Mouse (Mus musculus) layer of hippocampus, adult 8-10 months (tissue): Measurements from ENCODE around the gene Rnf135. TPM values are rescaled to one million over a fixed set of nuclear protein-coding genes. Genes with fewer than 3 reads are reported as not detected.
"Not testable (repeated sequence)": the region's sequence is repeated elsewhere in the genome, so short reads cannot be mapped to it uniquely, and the experiment has no call there.

Source experiments
- DNase-seq, 2 experiments: peaks; one replicate each; pipeline ENCODE4 v3.0.0; 2022; ENCODE audit warnings: low spot score in 2 of 2
- total RNA-seq, 4 experiments: library from RNA; stranded (reverse); gene quantifications; 2 replicates each; pipeline ENCODE4 v1.2.4; 2022

The Rnf135 gene
- total RNA-seq, 4 experiments from 2014 or later, result 4.9 to 7.3 (median 5.6) TPM

DNA sequence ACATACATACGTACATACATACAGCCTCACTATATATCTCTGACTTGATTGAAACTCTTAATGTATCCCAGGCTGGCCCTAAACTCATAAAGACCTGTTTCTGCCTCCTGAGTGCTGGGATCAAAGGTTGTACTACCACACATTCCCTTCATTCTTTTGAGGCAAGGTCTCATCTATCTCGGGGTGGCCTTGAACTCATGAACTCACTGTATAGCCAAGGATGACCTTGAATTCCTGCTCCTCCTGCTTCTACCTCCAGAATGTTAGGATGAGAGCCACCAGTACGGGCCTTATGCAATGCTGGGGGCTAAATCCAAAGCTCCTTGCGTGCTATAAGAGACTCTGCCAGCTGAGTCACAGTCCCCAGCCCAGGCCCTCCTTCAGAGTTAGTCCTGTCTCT is 22.6 kb upstream of the Rnf135 start:
- no peak for DNase-seq

DNA sequence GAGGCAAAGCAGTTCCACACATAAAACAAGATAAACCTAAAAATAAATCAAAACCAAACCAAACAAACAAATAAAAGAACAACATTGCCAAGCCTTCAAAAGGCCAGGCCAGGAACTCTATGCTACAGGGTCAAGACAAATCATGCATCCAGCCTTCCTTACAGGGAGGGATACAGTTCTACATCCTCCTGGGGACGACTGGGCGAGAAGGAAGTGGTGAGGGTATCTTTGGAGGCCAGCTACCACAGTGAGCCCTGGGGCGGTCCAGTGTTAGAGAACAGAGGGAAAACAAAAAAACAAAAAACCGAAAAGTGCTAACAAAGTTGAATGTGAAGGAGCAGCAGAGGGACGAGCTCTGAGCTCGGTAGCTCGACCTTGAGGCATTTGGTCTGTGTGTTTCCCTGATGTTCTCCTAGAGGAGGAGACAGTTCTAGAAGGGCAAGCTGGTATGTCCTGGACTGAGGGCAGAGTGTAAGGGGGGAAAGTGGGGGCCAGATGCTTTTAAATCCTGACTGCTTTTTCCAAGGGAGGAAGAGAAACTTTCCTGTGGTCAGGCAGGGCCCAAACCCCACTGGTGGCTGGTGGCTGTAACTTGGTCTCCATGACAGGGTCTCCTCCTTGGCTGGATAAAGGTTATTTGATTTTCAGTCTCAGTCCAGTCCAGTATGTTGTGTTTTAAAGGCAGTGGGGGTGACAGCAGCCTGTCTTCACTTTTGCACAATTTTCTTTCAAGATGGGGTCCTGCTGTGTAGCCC is 20.1 kb upstream of the Rnf135 start:
- no peak for DNase-seq

DNA sequence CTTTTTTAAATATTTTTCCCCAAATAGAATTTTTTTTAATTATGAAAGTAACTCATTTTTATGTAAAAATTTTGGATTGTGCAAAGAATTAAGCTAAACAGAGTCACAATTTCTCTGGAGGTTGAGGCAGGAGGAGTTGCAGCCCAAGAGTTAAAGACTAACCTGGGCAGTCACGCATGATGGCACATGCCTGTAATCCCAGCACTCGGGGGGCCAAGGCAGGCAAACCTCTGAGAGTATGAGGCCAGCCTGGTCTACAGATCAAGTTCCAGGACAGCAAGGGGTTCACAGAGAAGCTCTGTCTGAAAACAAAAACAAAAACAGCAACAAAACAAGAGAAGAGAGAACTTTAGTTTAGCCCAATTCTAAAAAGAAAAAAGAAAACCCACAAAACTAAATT is 19.4 kb upstream of the Rnf135 start:
- DNase-seq, result no peak

DNA sequence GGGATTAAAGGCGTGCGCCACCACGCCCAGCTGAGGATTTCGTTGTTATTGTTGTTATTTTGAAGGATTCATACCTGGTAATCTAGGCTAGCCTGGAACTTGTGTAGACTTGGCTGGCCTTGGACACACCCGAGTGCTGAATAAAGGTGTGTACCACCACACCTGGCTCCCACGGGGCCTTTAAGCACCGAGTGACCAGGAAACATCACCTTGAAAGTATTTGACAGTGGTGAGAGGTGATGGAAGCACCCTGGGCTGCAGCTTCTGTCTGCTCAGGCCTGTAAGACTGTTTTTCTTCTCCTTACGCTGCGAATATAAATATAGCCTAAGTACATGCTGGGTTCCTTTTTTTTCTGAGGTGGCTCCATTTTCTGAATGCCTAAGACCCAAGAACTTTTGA is 15.5 kb upstream of the Rnf135 start:
- no peak for DNase-seq

DNA sequence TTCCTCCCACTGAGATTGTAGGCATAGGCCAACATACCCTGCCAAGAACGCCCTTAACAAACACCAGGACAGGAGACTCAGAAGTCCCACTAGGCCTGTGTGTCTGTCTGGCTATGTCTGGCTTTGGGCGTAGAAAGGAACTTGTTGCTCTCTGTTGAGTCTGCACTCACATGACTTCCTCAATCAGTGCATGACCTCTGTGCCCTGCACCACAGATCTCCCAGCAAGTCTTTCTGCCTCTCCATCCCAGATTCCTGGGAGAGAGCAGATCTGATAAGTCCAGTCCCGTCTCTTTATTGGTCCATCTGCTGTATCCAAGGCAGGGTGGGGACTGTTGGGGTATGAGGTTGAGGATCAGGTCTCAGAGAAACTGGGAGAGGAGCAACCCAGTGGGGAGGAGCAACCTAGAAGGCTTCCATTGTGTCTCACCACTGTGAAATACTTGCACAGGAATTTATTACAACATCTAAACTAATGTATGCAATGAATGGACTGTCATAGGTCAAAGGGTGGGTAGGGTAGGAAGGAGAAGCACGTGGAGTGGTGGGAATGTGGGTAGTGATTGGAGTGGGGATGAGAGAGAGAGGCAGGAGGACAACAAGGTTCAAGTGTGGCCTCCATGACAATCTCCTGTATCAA is 14.9 kb upstream of the Rnf135 start:
- no peak for DNase-seq

DNA sequence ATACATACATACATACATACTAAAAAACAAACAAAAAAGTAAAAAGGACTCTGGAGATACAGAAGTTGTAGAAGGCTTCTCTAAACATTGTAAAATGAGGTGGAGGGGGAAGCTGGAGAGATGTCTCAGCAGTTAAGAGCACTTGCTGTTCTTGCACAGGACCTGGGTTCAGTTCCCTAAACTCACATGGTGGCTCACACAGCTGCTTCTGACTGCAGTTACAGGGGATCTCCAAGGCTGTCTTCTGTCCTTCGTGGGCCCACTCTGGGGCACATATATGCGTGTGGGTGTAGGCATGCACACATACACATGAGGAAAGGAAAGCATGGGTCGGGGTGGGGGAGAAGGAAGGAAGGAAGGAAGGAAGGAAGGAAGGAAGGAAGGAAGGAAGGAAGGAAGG is 14.0 kb upstream of the Rnf135 start:
- DNase-seq, result no peak

DNA sequence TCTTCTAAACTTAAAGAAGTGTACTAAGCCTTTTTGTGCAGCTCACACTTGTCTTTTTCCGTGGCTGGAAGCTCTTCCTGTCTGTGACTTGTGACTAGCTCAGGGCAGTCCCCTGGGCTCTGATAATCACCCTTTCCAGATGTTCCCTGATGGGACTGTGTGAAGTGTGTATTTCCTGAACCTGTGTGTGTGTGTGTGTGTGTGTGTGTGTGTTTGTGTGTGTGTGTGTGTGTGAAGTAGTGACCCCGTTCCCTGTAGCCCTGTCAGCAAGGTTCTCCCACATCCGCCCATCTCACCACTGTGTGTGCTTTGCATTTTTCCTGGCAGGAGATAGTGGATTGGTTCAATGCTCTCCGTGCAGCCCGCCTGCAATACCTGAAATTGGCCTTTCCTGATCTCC is 13.3 kb upstream of the Rnf135 start:
- no peak for DNase-seq

DNA sequence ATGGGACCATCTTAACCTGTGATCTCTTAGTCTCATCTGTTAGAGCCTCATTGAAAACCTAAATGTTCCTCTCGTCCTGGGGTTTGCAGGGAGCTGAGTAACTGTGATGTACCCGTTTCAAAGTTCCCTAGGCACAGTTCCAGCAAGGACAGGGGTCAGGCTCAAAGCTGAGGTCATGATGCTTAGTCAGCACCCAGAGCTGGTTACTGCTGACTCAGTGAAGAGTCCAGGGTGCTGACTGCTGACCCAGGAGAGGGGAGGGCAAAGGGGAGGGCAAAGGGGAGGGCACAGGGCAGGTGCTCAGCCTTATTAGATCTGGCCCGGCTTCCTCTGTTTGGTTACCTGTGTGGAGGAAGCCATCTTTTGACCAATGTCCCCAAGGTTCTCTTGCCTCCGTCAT is 11.8 kb upstream of the Rnf135 start:
- no peak for DNase-seq

DNA sequence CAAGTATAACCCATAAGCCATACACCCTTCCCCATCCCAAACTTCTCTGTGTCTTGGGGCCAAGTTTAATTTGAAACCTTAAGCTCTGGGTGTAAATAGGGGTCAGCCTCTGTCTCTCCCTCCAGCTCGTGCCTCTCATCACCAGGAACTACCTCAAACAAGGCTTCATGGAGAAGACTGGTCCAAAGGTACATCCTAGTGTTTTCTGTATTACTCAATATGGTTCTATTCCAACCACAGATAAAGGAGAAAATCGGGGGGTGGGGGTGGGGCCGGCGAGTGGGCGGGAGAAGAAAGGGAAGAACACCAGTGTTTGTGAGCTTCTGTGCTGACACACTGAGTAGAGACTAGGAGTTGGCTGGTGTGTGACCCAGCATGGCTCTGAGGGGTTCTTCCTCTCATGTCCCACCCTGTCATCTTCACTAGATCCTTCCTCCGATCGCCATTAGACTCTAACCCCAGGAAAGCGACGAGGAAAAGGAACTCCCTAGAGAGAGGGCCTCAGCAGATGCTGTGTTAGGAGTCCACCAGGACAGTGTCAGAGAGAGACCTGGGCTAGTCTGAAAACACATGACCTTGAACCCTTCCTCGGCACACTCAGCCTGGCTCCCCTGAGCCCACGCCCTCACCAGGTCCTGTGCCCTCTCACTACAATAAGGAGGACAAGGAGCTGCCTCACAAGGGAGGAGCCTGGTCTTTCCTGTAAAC is 9.5 kb upstream of the Rnf135 start:
- DNase-seq, result no peak

DNA sequence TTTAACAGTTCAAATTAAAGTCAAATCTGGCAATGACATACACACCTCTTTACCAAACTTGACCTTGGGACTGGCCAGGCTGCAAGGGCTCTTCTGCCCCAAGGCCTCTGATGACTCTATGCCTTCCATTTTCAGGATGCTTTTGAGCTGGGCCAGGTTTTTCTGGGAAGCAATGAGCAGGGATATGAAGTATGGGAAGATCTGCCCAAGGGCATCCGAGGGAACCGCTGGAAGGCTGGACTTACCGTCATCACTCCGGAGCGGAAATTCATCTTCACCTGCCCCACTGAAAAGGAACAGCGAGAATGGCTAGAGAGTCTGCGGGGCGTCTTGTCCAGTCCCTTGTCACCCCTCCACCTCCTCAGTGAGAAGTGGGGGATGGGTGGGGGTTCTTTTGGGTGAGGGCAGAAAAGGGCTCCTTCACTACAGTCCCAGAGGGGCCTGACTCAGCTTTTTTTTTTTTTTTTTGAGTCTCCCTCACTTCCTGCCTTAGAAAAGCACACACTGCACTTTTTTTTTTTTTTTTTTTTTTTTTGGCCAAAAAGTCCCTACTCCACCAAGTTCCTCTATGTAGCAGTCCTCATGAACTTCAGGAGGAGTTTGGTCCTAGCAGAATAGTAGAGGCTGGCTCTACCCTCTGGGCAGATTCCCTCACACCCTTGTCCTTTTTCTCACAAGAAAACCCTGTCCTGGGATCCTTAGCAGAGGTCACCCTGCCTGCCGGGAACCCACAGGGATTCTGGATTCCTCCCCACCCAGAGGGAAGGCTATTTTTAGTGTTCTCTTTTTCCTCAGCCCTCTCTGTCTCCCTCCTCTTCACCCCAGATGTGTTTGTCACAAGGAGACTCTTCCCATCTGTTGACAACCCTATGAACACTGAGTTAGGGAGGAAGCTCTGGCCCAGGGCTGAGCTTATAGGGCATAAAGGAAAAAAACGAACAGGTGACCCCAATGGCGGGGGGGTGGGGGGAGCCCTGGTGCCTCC is 6.4 kb upstream of the Rnf135 start:
- DNase-seq, result no peak

DNA sequence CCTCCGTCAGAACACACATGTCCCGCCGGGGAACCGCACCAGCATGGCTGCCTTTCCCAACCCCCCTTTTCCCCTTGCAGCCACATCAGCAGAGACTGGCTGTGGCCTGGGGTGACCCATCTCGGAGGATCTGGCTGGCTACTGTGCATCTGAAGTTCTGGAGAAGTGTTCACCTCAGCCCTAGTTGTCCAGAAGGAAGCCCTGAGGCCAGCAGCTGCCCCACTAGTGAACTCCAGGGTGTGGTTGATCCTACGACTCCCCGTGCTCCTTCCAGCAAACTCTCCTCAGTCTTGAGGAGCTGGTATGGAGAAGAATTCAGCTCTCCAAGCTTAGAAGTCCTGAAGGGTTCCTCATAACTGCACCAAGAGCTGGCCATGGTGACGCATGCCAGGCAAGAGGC is 5.3 kb upstream of the Rnf135 start:
- DNase-seq, result no peak

DNA sequence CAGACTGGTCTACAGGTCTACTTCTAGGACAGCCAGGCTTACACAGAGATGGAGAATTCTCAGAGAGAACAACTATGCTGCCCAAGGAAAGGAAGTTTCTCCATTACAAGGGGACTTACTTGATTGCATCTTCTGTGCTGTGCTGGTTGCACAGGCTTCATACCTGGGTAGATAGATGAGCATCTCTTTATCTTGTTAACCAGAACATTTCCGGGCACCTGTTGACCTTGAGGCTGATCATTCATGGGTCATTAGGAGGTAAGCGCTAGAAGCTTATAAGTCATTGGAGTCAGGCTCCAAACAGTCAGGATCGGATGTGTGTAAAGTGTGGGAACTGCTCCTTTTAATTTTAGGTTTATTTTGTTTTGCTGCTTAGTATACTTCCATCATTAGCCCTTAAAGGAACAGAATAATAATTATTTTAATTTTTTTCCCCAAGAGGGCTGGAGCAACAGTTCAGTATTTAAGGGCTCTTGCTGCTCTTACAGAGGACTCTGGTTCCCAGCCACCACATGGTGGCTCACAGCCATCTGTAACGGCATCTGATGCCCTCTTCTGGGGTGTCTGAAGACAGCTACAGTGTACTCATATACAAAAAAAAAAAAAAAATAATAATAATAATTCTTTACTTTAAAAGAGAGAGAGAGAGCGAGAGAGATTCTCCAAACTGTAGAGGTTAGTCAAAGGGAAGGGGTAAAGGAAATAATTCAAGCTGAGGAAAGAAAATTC is 2.5 kb upstream of the Rnf135 start:
- no peak for DNase-seq

DNA sequence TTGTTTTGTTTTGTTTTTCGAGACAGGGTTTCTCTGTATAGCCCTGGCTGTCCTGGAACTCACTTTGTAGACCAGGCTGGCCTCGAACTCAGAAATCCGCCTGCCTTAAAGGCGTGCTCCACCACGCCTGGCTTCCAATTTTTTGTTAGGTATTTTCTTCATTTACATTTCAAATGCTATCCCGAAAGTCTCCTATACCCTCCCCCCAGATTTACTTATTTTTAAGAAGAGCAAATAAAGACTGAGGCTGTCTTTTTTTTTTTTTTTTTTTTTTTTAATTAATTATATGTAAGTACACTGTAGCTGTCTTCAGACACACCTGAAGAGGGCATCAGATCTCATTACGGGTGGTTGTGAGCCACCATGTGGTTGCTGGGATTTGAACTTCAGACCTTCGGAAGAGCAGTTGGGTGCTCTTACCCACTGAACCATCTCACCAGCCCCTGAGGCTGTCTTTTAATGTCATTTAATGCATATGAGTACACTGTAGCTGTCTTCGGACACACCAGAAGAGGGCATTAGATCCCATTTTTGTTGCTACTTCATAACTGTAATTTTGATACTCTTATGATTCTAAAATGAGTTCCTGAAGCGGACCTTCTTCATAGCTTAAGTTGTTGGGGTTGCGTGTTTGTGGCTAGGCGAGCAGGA is 472 bp upstream of the Rnf135 start:
- DNase-seq, result not testable (repeated sequence)

DNA sequence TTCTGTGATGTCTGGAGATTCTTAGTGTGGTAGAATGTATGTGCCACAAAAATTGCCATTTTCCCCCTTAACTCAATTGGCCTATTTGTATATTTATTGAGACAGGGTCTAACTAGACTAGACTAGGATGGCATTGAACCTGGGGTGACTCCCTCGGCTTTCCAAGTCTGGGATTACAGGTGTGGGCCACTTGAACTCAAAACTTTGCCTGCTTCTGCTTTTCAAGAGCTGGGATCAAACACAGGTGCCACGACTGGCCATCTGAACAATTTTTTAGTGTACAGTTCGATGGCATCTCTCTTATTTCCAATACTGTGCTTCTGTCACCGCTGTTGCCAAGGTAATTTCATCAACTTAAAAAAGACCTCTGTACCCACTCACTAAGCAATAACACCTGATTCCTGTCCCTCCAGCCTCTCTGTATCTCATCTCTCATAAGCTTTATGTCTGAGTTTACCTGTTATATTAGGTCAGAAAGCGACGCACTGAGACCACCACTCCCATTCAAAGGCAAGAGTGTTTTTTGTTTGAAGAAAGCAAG is 950 bp downstream of the Rnf135 start:
- DNase-seq, result no peak

DNA sequence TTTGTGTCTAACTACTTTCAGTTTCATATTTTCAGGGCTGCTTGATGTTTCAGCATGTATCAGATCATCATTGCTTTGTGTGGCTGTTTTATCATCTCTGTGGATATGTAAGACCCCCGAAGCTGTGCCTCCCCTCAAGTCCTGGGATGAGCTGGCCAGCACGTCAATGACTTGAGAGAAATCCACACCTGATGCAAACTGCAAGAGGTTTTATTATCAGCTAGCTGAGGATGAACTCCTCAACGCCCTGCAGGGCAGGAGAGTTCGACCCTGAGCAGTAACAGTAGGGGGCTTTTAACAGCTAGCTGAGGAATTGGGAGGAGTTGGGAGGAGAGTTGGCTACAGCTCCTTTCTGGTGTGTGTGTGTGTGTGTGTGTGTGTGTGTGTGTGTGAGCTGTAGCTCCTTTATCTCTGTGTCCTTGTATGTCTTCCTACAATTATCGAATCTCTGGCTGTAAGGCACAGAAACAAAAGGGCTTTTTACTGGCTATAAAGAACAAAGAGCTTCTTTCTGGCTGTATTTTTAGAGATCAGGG is 1.9 kb downstream of the Rnf135 start:
- DNase-seq, result not testable (repeated sequence)

DNA sequence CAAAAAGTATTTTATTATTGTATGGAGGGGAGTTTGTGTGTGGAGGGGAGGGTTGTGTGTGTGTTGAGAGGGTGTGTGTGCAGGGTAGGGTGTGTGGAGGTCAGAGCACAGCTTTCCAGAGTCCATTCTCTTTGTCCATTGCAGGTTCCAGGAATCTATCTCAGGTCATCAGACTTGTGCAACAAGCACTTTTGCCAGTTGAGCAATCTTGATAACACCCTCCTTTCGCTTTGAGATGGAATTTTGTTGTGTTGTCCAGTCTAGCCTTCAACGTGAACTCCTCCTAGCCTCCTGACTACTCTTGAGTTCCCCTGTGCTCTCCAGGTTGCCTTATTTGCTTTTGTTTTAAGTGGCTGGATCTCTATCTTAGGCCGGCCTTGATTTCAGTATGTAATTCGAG is 6.6 kb downstream of the Rnf135 start:
- no peak for DNase-seq

DNA sequence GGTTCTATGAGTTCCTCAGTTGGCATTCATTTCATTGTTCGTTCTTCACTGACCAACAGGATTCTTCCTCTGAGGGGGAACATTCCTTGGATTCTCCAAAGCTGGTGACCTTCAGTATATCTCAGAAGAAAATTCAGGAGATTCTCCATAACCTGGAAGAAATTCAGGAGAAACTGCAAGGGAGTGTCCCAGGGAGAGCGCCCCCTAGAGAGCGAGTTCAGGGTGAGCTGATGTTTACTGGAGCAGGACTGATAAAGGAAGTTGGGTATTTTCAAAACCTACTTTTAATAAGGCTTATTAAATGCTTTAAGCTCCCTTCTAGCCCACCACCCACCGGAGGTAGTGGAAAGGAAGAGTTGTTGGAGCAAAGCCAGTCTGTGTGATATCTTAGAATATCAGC is 10.2 kb downstream of the Rnf135 start:
- DNase-seq, result no peak

DNA sequence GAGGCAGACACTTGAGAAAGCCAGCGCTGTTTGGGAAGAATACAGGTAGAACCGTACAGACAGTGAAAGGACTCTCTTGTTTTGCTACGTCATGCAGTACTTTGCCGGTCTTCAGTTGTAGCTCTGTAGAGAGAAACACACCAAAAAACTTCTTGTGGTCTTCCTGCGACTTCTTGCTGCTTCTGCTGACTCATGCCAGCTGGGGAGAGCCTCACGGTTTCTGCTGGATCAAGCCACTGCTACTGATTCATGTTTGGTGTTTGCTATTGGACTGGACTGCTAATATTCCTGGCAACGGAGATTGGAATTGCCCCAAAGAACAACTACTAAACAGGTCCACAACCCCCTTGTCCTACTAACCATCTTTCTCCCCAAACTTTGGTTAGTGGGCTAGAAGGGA is 12.7 kb downstream of the Rnf135 start:
- no peak for DNase-seq

DNA sequence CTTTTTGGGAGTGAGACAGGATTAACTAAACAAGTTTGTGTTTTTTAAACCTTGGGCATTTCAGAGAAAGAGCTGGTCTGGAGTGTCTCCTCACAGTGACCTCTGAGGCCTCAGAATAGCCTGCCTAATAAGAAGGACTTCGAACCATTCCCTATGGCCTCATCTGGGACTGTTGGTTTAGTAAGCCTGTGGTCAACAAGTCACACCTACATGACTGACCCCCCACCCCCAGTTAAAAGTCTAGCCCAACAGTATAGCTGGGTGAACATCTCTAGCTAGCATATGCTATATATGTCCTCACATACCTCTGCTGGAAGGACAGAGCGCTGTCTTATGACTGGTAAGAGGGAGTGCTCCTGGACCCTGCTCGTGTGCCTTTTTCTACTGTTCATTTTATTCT is 15.7 kb downstream of the Rnf135 start:
- no peak for DNase-seq

DNA sequence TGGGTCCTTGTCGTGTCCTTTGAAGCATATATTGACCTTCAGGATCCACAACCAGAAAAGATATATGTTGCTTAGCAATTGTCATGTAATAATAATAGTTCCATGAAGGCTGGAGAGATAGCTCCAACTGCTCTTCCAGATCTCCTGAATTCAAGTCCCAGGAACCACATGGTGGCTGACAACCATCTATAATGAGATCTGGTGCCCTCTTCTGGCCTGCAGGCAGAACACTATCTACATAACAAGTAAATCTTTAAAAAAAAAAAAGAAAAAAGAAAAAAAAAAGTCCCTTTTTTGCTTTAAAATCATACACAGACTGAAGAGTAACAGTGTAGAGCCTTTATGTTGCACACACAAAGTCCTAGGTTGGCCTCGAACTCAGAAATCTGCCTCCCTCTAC is 16.1 kb downstream of the Rnf135 start:
- DNase-seq, result no peak
